Mouse (Mus musculus) right cerebral cortex, postnatal 4 days (tissue): ENCODE measurements at regions not wholly inside any gene's neighbourhood (a gene's known extent, or its start where the extent isn't known, plus 50 kb on each side); places are given as distances from the start of the nearest gene placed in this dataset.

Source experiments
- DNase-seq: peaks from one replicate; pipeline ENCODE4 v3.0.0-alpha.2; 2022

GRCm38 (mm10) chr8:49631286-49631685 is 787.5 kb upstream of the Tenm3 start:
- DNase-seq = no peak

GRCm38 (mm10) chr8:49627966-49628495 is 784.3 kb upstream of the Tenm3 start:
- no peak for DNase-seq

- DNase-seq = no peak
Observed at GRCm38 (mm10) chr8:49595501-49595900, 751.8 kb upstream of the Tenm3 start.

GRCm38 (mm10) chr8:49567423-49567822 is 723.7 kb upstream of the Tenm3 start:
- DNase-seq = no peak

- DNase-seq = no peak
Observed at GRCm38 (mm10) chr8:49563499-49564279, 719.9 kb upstream of the Tenm3 start.

- no peak for DNase-seq
Observed at GRCm38 (mm10) chr8:49562976-49563375, 719.2 kb upstream of the Tenm3 start.

- no peak for DNase-seq
Observed at GRCm38 (mm10) chr8:49555724-49556457, 712.1 kb upstream of the Tenm3 start.

GRCm38 (mm10) chr8:49553175-49553574 is 709.4 kb upstream of the Tenm3 start:
- DNase-seq = no peak

GRCm38 (mm10) chr8:49543321-49543720 is 699.6 kb upstream of the Tenm3 start:
- DNase-seq = no peak

- no peak for DNase-seq
Observed at GRCm38 (mm10) chr8:49541337-49541736, 697.6 kb upstream of the Tenm3 start.

- no peak for DNase-seq
Observed at GRCm38 (mm10) chr8:49533412-49534351, 689.9 kb upstream of the Tenm3 start.

GRCm38 (mm10) chr8:49529294-49529693 is 685.5 kb upstream of the Tenm3 start:
- peak; percentile 7 for DNase-seq

GRCm38 (mm10) chr8:49492906-49493305 is 649.2 kb upstream of the Tenm3 start:
- DNase-seq = no peak

GRCm38 (mm10) chr8:49485284-49485683 is 641.5 kb upstream of the Tenm3 start:
- DNase-seq = no peak

GRCm38 (mm10) chr8:49481476-49481992 is 637.8 kb upstream of the Tenm3 start:
- no peak for DNase-seq

GRCm38 (mm10) chr8:49465911-49466518 is 622.3 kb upstream of the Tenm3 start:
- no peak for DNase-seq

- no peak for DNase-seq
Observed at GRCm38 (mm10) chr8:49465070-49465469, 621.3 kb upstream of the Tenm3 start.

GRCm38 (mm10) chr8:49462602-49463001 is 618.9 kb upstream of the Tenm3 start:
- DNase-seq = no peak

GRCm38 (mm10) chr8:49461724-49462473 is 618.1 kb upstream of the Tenm3 start:
- peak; percentile 5 for DNase-seq

- DNase-seq = no peak
Observed at GRCm38 (mm10) chr8:49445444-49445843, 601.7 kb upstream of the Tenm3 start.

- DNase-seq = no peak
Observed at GRCm38 (mm10) chr8:49441270-49441669, 597.5 kb upstream of the Tenm3 start.
